Mouse (Mus musculus): ENCODE data around the gene Tns1. TPM values are rescaled to one million over a fixed set of nuclear protein-coding genes. Genes with fewer than 3 reads are reported as not detected.
A peak's percentile ranks its signal among the peaks of the same experiment; 100 is the strongest.

Gene Tns1
- total and polyA plus RNA-seq, 3 experiments, result 365 to 748 (median 629) TPM

- 2% methylated on average over 4 of the region's 4 CpGs for WGBS
These were observed 168.9 kb downstream of the Tns1 start for GRCm38 (mm10) chr1:73955259-73955842.

GRCm38 (mm10) chr1:73954614-73955013, 169.6 kb downstream of the Tns1 start:
- peak overlapping the region; percentile 70 for H3K27ac ChIP-seq
- peaks cover 54% of the 10 kb centered on the region for H3K36me3 ChIP-seq (ENCODE audit: control insufficient read depth, insufficient read depth, low read length)
- H3K27me3 ChIP-seq (ENCODE audit: control insufficient read depth, insufficient read depth, low read length), result no peaks in the 10 kb centered on the region
- H3K4me1 ChIP-seq (ENCODE audit: control insufficient read depth, insufficient read depth, low read length), result peaks cover 44% of the 10 kb centered on the region
- TF ChIP-seq EP300 (IDR thresholded peaks at IDR 0.05; ENCODE audit: insufficient read depth, low read depth, low read length), result 0 out of 2 replicates have a peak, but pooled peaks have one; percentile 33
- TF ChIP-seq CTCF (IDR thresholded peaks at IDR 0.05), result no peak
- peak; percentile 19; the same call in 1 of the 2 replicates for TF ChIP-seq POLR2A (IDR thresholded peaks at IDR 0.05; ENCODE audit: insufficient read depth, low read depth, low read length)
- 4% methylated on average over 4 of the region's 4 CpGs for WGBS
- H3K4me3 ChIP-seq, result no peak overlapping the region
- H3K79me2 ChIP-seq (replicated peaks; ENCODE audit: control insufficient read depth, insufficient read depth, low read length), result no peaks in the 10 kb centered on the region; the same call in 1 of the 2 replicates
- DNase-seq, result peak; percentile 69 to 70
- intact Hi-C loops (cut with DNase I), result no loop called here
- H3K9ac ChIP-seq (ENCODE audit: low read depth, low read length), result 0 out of 2 replicates have a peak overlapping the region, but pooled peaks have one; percentile 34

More at GRCm38 (mm10) chr1:73955259-73955842, 168.9 kb downstream of the Tns1 start:
- peak; percentile 80 to 82 for DNase-seq
- H3K27me3 ChIP-seq (ENCODE audit: control insufficient read depth, insufficient read depth, low read length), result no peaks in the 10 kb centered on the region
- peaks cover 44% of the 10 kb centered on the region for H3K4me1 ChIP-seq (ENCODE audit: control insufficient read depth, insufficient read depth, low read length)
- H3K36me3 ChIP-seq (ENCODE audit: control insufficient read depth, insufficient read depth, low read length), result peaks cover 51% of the 10 kb centered on the region
- H3K79me2 ChIP-seq (replicated peaks; ENCODE audit: control insufficient read depth, insufficient read depth, low read length), result no peaks in the 10 kb centered on the region; the same call in 1 of the 2 replicates
- intact Hi-C loops (cut with DNase I), result no loop called here
- TF ChIP-seq EP300 (IDR thresholded peaks at IDR 0.05; ENCODE audit: insufficient read depth, low read depth, low read length) (0 out of 2 replicates have a peak, but pooled peaks have one; percentile 18), POLR2A (IDR thresholded peaks at IDR 0.05; ENCODE audit: insufficient read depth, low read depth, low read length) (no peak), CTCF (IDR thresholded peaks at IDR 0.05) (no peak)
- no peak overlapping the region for H3K9ac ChIP-seq (ENCODE audit: low read depth, low read length)
- no peak overlapping the region for H3K4me3 ChIP-seq
- peak overlapping the region; percentile 70 for H3K27ac ChIP-seq

- Histone ChIP-seq H3K9ac (ENCODE audit: low read depth, low read length) (no peak overlapping the region), H3K27ac (peak overlapping the region; percentile 15; the same call in 1 of the 2 replicates), H3K36me3 (ENCODE audit: control insufficient read depth, insufficient read depth, low read length) (peaks cover 60% of the 10 kb centered on the region), H3K79me2 (replicated peaks; ENCODE audit: control insufficient read depth, insufficient read depth, low read length) (no peaks in the 10 kb centered on the region; the same call in 1 of the 2 replicates), H3K4me1 (ENCODE audit: control insufficient read depth, insufficient read depth, low read length) (peaks cover 44% of the 10 kb centered on the region), H3K4me3 (no peak overlapping the region), H3K27me3 (ENCODE audit: control insufficient read depth, insufficient read depth, low read length) (no peaks in the 10 kb centered on the region)
- no peak for DNase-seq
- WGBS, result 72% methylated on average over 6 of the region's 6 CpGs
- TF ChIP-seq CTCF (IDR thresholded peaks at IDR 0.05) (no peak), EP300 (IDR thresholded peaks at IDR 0.05; ENCODE audit: insufficient read depth, low read depth, low read length) (no peak), POLR2A (IDR thresholded peaks at IDR 0.05; ENCODE audit: insufficient read depth, low read depth, low read length) (no peak)
- intact Hi-C loops (cut with DNase I), result no loop called here
These were observed 170.2 kb downstream of the Tns1 start for GRCm38 (mm10) chr1:73954015-73954408.

- WGBS, result 65% methylated on average over 20 of the region's 20 CpGs
- intact Hi-C loops (cut with DNase I), result no loop called here
- Histone ChIP-seq H3K79me2 (replicated peaks; ENCODE audit: control insufficient read depth, insufficient read depth, low read length) (no peaks in the 10 kb centered on the region; the same call in 1 of the 2 replicates), H3K36me3 (ENCODE audit: control insufficient read depth, insufficient read depth, low read length) (peaks cover 62% of the 10 kb centered on the region), H3K27me3 (ENCODE audit: control insufficient read depth, insufficient read depth, low read length) (no peaks in the 10 kb centered on the region), H3K4me1 (ENCODE audit: control insufficient read depth, insufficient read depth, low read length) (peaks cover 44% of the 10 kb centered on the region), H3K27ac (no peak overlapping the region; the same call in 1 of the 2 replicates), H3K4me3 (no peak overlapping the region), H3K9ac (ENCODE audit: low read depth, low read length) (no peak overlapping the region)
- DNase-seq, result no peak
- TF ChIP-seq EP300 (IDR thresholded peaks at IDR 0.05; ENCODE audit: insufficient read depth, low read depth, low read length) (0 out of 2 replicates have a peak, but pooled peaks have one; percentile 7), POLR2A (IDR thresholded peaks at IDR 0.05; ENCODE audit: insufficient read depth, low read depth, low read length) (no peak)
These were observed 170.8 kb downstream of the Tns1 start for GRCm38 (mm10) chr1:73953317-73954014.

GRCm38 (mm10) chr1:73952598-73952997, 171.7 kb downstream of the Tns1 start:
- WGBS, result 77% methylated on average over 10 of the region's 10 CpGs
- Histone ChIP-seq H3K36me3 (ENCODE audit: control insufficient read depth, insufficient read depth, low read length) (peaks cover 64% of the 10 kb centered on the region), H3K27ac (no peak overlapping the region; the same call in 1 of the 2 replicates), H3K4me1 (ENCODE audit: control insufficient read depth, insufficient read depth, low read length) (peaks cover 43% of the 10 kb centered on the region), H3K4me3 (no peak overlapping the region), H3K27me3 (ENCODE audit: control insufficient read depth, insufficient read depth, low read length) (no peaks in the 10 kb centered on the region), H3K79me2 (replicated peaks; ENCODE audit: control insufficient read depth, insufficient read depth, low read length) (no peaks in the 10 kb centered on the region; the same call in 1 of the 2 replicates), H3K9ac (ENCODE audit: low read depth, low read length) (no peak overlapping the region)
- no peak for DNase-seq
- intact Hi-C loops (cut with DNase I), result no loop called here
- TF ChIP-seq CTCF (IDR thresholded peaks at IDR 0.05) (no peak), EP300 (IDR thresholded peaks at IDR 0.05; ENCODE audit: insufficient read depth, low read depth, low read length) (no peak), POLR2A (IDR thresholded peaks at IDR 0.05; ENCODE audit: insufficient read depth, low read depth, low read length) (no peak)

Measured in heart, adult 2 months (tissue).